Comparison of ENCODE assay signal across 9 mouse cellular contexts in the genomic region with DNA sequence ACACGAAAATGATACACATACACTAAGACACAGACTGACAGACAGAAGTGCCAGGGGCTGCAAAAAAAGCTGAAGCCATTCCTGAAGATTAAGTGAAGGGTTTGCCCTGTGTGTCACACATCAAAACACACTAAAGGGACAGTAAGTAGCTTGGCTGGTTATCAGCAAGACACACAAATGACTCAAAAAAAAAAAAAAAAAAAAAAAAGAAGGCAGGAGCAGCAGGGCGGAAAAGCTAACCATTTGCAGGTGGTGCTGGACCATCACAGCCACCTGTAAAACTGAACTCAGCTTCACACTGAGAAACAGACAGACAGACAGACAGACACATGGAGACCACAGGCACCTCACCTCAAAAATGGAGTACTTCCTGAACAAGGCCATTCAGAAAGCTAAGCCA. TPM values are rescaled to one million over a fixed set of nuclear protein-coding genes. Genes with fewer than 3 reads are reported as not detected.
DNase-seq lines count a peak whose midpoint lies in the region; ATAC-seq lines count a peak whose summit lies in the region.
"Had no signal": no experiment of that assay in that cellular context is flagged by ENCODE, and none has a peak within 500 bp of the region (broad histone marks: within the 10 kb centered on the region; RNA-seq: fewer than 3 reads in every experiment).

No protein-coding gene starts in this region.

- H3K27ac ChIP-seq in lung, embryonic 16.5 days (ENCODE audit: low read length), result no peak overlapping the region
- no peak overlapping the region for H3K27ac ChIP-seq in forebrain, embryonic 11.5 days (ENCODE audit: low read depth, low read length)
- no peak overlapping the region for H3K27ac ChIP-seq in limb, embryonic 13.5 days
- H3K27ac ChIP-seq in neural tube, embryonic 15.5 days (replicated peaks), result no peak overlapping the region
- H3K27ac ChIP-seq: heart, embryonic 15.5 days had no signal

- H3K36me3 ChIP-seq in lung, embryonic 16.5 days (ENCODE audit: control insufficient read depth, insufficient read depth, low read length), result peaks cover 13% of the 10 kb centered on the region
- H3K36me3 ChIP-seq in forebrain, embryonic 11.5 days (ENCODE audit: control insufficient read depth, insufficient read depth, low read length), result peaks cover 8% of the 10 kb centered on the region; the same call in 1 of the 2 replicates
- peaks cover 22% of the 10 kb centered on the region for H3K36me3 ChIP-seq in limb, embryonic 13.5 days
- H3K36me3 ChIP-seq in neural tube, embryonic 15.5 days, result peaks cover 12% of the 10 kb centered on the region

- H3K4me2 ChIP-seq in lung, embryonic 16.5 days (ENCODE audit: low read depth, low read length), result peak overlapping the region; percentile 57
- peak overlapping the region; percentile 27; the same call in 1 of the 2 replicates for H3K4me2 ChIP-seq in forebrain, embryonic 11.5 days (ENCODE audit: low read depth, low read length, severe bottlenecking)
- peak overlapping the region; percentile 69 for H3K4me2 ChIP-seq in limb, embryonic 13.5 days (replicated peaks)
- peak overlapping the region; percentile 70 for H3K4me2 ChIP-seq in neural tube, embryonic 15.5 days

- no peak for ATAC-seq in lung, embryonic 16.5 days (ENCODE audit: low read depth)
- ATAC-seq in forebrain, embryonic 11.5 days (replicated peaks; ENCODE audit: low FRiP score), result no peak
- no peak for ATAC-seq in limb, embryonic 13.5 days (ENCODE audit: low FRiP score, low read depth)
- no peak for ATAC-seq in neural tube, embryonic 15.5 days (ENCODE audit: low FRiP score)
- ATAC-seq in CD4-positive, CD25-positive, alpha-beta regulatory T cell, adult 4 months, result no peak

- 78% methylated on average over 2 of the region's 2 CpGs for WGBS in lung, embryonic 16.5 days
- 92% methylated on average over 2 of the region's 2 CpGs for WGBS in forebrain, embryonic 11.5 days
- 79% methylated on average over 2 of the region's 2 CpGs for WGBS in limb, embryonic 13.5 days
- 92% methylated on average over 2 of the region's 2 CpGs for WGBS in neural tube, embryonic 15.5 days

- H3K9ac ChIP-seq in lung, embryonic 16.5 days (ENCODE audit: low read length), result no peak overlapping the region
- H3K9ac ChIP-seq in forebrain, embryonic 11.5 days (ENCODE audit: low read length), result no peak overlapping the region
- no peak overlapping the region for H3K9ac ChIP-seq in limb, embryonic 13.5 days
- no peak overlapping the region for H3K9ac ChIP-seq in neural tube, embryonic 15.5 days (replicated peaks)
- H3K9ac ChIP-seq: heart, embryonic 15.5 days had no signal

- no peak for DNase-seq in lung, postnatal 10 days
- no peak for DNase-seq in forebrain, embryonic 11.5 days (ENCODE audit: low spot score)
- DNase-seq in layer of hippocampus, adult 8-10 months (ENCODE audit: low spot score in 2 of 2), result no peak

- no peaks in the 10 kb centered on the region for H3K27me3 ChIP-seq in lung, embryonic 16.5 days (ENCODE audit: control insufficient read depth, insufficient read depth, low read depth, low read length)
- no peaks in the 10 kb centered on the region for H3K27me3 ChIP-seq in forebrain, embryonic 11.5 days (ENCODE audit: control insufficient read depth, insufficient read depth, low read length)
- no peaks in the 10 kb centered on the region for H3K27me3 ChIP-seq in limb, embryonic 13.5 days
- no peaks in the 10 kb centered on the region for H3K27me3 ChIP-seq in neural tube, embryonic 15.5 days (replicated peaks)
- H3K27me3 ChIP-seq: heart, embryonic 15.5 days had no signal

- peaks cover 17% of the 10 kb centered on the region for H3K4me1 ChIP-seq in lung, embryonic 16.5 days (replicated peaks; ENCODE audit: control insufficient read depth, insufficient read depth, low read length)
- peaks cover 2% of the 10 kb centered on the region; the same call in 1 of the 2 replicates for H3K4me1 ChIP-seq in forebrain, embryonic 11.5 days (replicated peaks; ENCODE audit: control insufficient read depth, insufficient read depth, low read length)
- H3K4me1 ChIP-seq in limb, embryonic 13.5 days, result peaks cover 25% of the 10 kb centered on the region
- H3K4me1 ChIP-seq in neural tube, embryonic 15.5 days, result peaks cover 26% of the 10 kb centered on the region

- H3K4me3 ChIP-seq in lung, embryonic 16.5 days (ENCODE audit: low read length), result no peak overlapping the region
- H3K4me3 ChIP-seq in forebrain, embryonic 11.5 days (ENCODE audit: low read depth, low read length), result no peak overlapping the region
- peak overlapping the region; percentile 86; the same call in 1 of the 2 replicates for H3K4me3 ChIP-seq in limb, embryonic 13.5 days
- H3K4me3 ChIP-seq in neural tube, embryonic 15.5 days (replicated peaks), result no peak overlapping the region; the same call in 1 of the 2 replicates

- H3K9me3 ChIP-seq in lung, embryonic 16.5 days (ENCODE audit: control insufficient read depth, low read length), result no peaks in the 10 kb centered on the region
- H3K9me3 ChIP-seq in forebrain, embryonic 11.5 days (ENCODE audit: control insufficient read depth, low read length), result no peaks in the 10 kb centered on the region; the same call in 1 of the 2 replicates
- H3K9me3 ChIP-seq in limb, embryonic 13.5 days, result 0 out of 2 replicates have a peak, but pooled peaks cover under 1% of the 10 kb centered on the region
- no peaks in the 10 kb centered on the region for H3K9me3 ChIP-seq in neural tube, embryonic 15.5 days (replicated peaks)
- H3K9me3 ChIP-seq: heart, embryonic 15.5 days had no signal

RNA-seq across cellular contexts. Expression of gene Nelfa, which starts 2.1 kb away (rescaled TPM):
- polyA plus RNA-seq in lung, embryonic 16.5 days (2015; fragmentation: Nextera tagmentation; extraction: Ambion mirVana), result 51.5 and 53.3 TPM in 2 replicates
- 86.3 and 88.3 TPM in 2 replicates for polyA plus RNA-seq in forebrain, embryonic 11.5 days (2014; fragmentation: Nextera tagmentation; extraction: Ambion mirVana)
- polyA plus RNA-seq in limb, embryonic 13.5 days (2015; fragmentation: Nextera tagmentation; extraction: Ambion mirVana), result 64.7 and 70.5 TPM in 2 replicates
- polyA plus RNA-seq in neural tube, embryonic 15.5 days (2015; fragmentation: Nextera tagmentation; extraction: Ambion mirVana), result 33.8 and 43.9 TPM in 2 replicates
- polyA plus RNA-seq in CD4-positive, CD25-positive, alpha-beta regulatory T cell, adult 4 months (2017; shearing (Covaris generic)), result 10 to 100 TPM; 36.7 to 66.6 TPM
- 10 to 100 TPM; 19.3 to 22.6 (median 20.8) TPM for total RNA-seq in layer of hippocampus, adult 8-10 months (2022)

RNA-seq across cellular contexts. Expression of gene Gm1673, which starts 49.2 kb away (rescaled TPM):
- polyA plus RNA-seq in lung, embryonic 16.5 days (2015; fragmentation: Nextera tagmentation; extraction: Ambion mirVana), result 47.1 and 62.2 TPM in 2 replicates
- polyA plus RNA-seq in forebrain, embryonic 11.5 days (2014; fragmentation: Nextera tagmentation; extraction: Ambion mirVana), result 228 and 239 TPM in 2 replicates
- polyA plus RNA-seq in limb, embryonic 13.5 days (2015; fragmentation: Nextera tagmentation; extraction: Ambion mirVana), result 136 and 151 TPM in 2 replicates
- polyA plus RNA-seq in neural tube, embryonic 15.5 days (2015; fragmentation: Nextera tagmentation; extraction: Ambion mirVana), result 459 and 621 TPM in 2 replicates
- not detected for polyA plus RNA-seq in CD4-positive, CD25-positive, alpha-beta regulatory T cell, adult 4 months (2017; shearing (Covaris generic))
- 10 to 100 TPM; 46.7 to 64.8 (median 54.9) TPM for total RNA-seq in layer of hippocampus, adult 8-10 months (2022)
- total RNA-seq: common myeloid progenitor, adult 5-6 weeks had no signal

Comparison
In these comparisons a context has a peak if more than half of its experiments do, and no peak if none do; other contexts are left out.
1. RNA of gene Gm1673, which starts 49.2 kb away (polyA plus RNA-seq): 459 to 621 TPM in neural tube, embryonic 15.5 days, 228 to 239 TPM in forebrain, embryonic 11.5 days, 136 to 151 TPM in limb, embryonic 13.5 days and 47.1 to 62.2 TPM in lung, embryonic 16.5 days; not detected in CD4-positive, CD25-positive, alpha-beta regulatory T cell, adult 4 months; every median in the first group is over 10 times any median in the second.
2. Peak in every context shown above with its lines, with median percentiles within 50 percentile points of each other: H3K4me2 ChIP-seq.